Mouse (Mus musculus): ENCODE measurements at regions not wholly inside any gene's neighbourhood (a gene's known extent, or its start where the extent isn't known, plus 50 kb on each side); places are given as distances from the start of the nearest gene placed in this dataset.

- DNase-seq (ENCODE audit: low spot score), result no peak
Measured at GRCm38 (mm10) chr6:58752496-58752895, 78.8 kb upstream of the Herc3 start.

- DNase-seq (ENCODE audit: low spot score), result no peak
Measured at GRCm38 (mm10) chr6:58756309-58757015, 74.8 kb upstream of the Herc3 start.

- no peak for DNase-seq (ENCODE audit: low spot score)
Measured at GRCm38 (mm10) chr6:58757339-58757738, 73.9 kb upstream of the Herc3 start.

- DNase-seq (ENCODE audit: low spot score), result peak; percentile 5
Measured at GRCm38 (mm10) chr6:58770654-58771218, 60.5 kb upstream of the Herc3 start.

- DNase-seq (ENCODE audit: low spot score), result no peak
Measured at GRCm38 (mm10) chr6:58772014-58772413, 59.3 kb upstream of the Herc3 start.

All from testis, postnatal 14 days (tissue).